Mouse (Mus musculus) small intestine, adult 2 months (tissue): ENCODE data around the gene Dnajc15.

Experiments
- CTCF ChIP-seq: fragments of 200-500 bp; IDR thresholded peaks from 2 replicates; pipeline ENCODE4 v1.5.1; 2012; ENCODE audit warnings: low read depth, mild to moderate bottlenecking, control low read depth, inconsistent platforms, low read length, moderate library complexity, mixed read lengths; ENCODE audit not compliant: insufficient replicate concordance, insufficient read length; ENCODE audit errors: extremely low read depth
- POLR2A ChIP-seq: fragments of 200-500 bp; IDR thresholded peaks from 2 replicates; pipeline ENCODE4 v1.6.1; 2012; ENCODE audit warnings: low read depth, mild to moderate bottlenecking, control low read depth, inconsistent platforms, low read length, moderate library complexity

- TF ChIP-seq CTCF (no peak), POLR2A (no peak)
These were observed 43.0 kb downstream of the Dnajc15 start for GRCm38 (mm10) chr14:77831936-77832335.
